Mouse (Mus musculus) megakaryocyte, embryonic 14.5 days (primary cell): ENCODE measurements around the gene Vmn1r191. TPM values are rescaled to one million over a fixed set of nuclear protein-coding genes. Genes with fewer than 3 reads are reported as not detected.
"Not testable (repeated sequence)": the region's sequence is repeated elsewhere in the genome, so short reads cannot be mapped to it uniquely, and the experiment has no call there.

Experiments used
- H3K27me3 ChIP-seq: replicated peaks from 2 replicates; pipeline ENCODE3; 2012; ENCODE audit warnings: inconsistent platforms
- H3K36me3 ChIP-seq: replicated peaks from 2 replicates; pipeline ENCODE3; 2012; ENCODE audit warnings: low read length, inconsistent platforms, mixed read lengths
- H3K4me1 ChIP-seq: 2 replicates; pipeline ENCODE4 v1.6.1; 2012; ENCODE audit warnings: inconsistent platforms
- H3K4me3 ChIP-seq: replicated peaks from 2 replicates; pipeline ENCODE3; 2012; ENCODE audit warnings: moderate library complexity, mild to moderate bottlenecking, inconsistent platforms
- H3K9me3 ChIP-seq: 2 replicates; pipeline ENCODE4 v1.6.1; 2012; ENCODE audit warnings: inconsistent platforms
- FLI1 ChIP-seq: IDR thresholded peaks from 2 replicates; pipeline ENCODE4 v1.6.1; 2012; ENCODE audit warnings: low read length, inconsistent platforms, mixed read lengths
- GATA1 ChIP-seq: IDR thresholded peaks from 3 replicates; pipeline ENCODE4 v1.6.1; 2012; ENCODE audit warnings: mixed read lengths, low read length, inconsistent platforms, borderline replicate concordance
- polyA plus RNA-seq: library from polyadenylated mRNA; stranded (reverse); fragments of >175 nt; gene quantifications from 2 replicates; pipeline ENCODE4 v1.2.3, GENCODE M21; 2012; ENCODE audit warnings: low replicate concordance; ENCODE audit not compliant: insufficient read depth

Gene Vmn1r191
- not detected in 2 replicates for polyA plus RNA-seq

DNA sequence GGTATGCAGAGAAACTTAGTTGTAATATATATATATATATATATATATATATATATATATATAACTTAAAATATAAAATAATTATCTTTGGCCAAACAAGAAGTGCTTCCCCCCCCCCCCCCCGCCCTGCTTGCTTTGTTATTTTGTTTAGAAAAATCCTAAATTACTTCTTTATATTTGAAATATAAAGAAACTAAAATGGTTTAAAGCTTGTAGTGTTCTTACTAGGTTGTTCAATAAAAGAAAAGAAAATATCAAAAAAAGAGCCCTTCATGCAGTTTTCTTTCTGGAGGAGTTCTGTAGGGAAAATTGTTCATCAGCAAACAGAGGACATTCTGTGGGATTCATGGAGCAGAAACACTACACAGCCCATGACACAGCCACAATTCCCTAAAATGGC is at the start of gene Vmn1r191:
Gene Vmn1r191 (minus strand): TSS at position 101 of the 400 bp plus-strand sequence.
- Histone ChIP-seq H3K36me3 (no peaks in the 10 kb centered on the region), H3K4me3 (no peak within 1 kb of the TSS), H3K4me1 (no peaks in the 10 kb centered on the region), H3K27me3 (no peaks in the 10 kb centered on the region), H3K9me3 (no peaks in the 10 kb centered on the region)
- no peak for TF ChIP-seq FLI1
- TF ChIP-seq GATA1 = no peak

- not testable (repeated sequence) for H3K4me1 ChIP-seq, H3K4me3 ChIP-seq, H3K27me3 ChIP-seq, H3K9me3 ChIP-seq, H3K36me3 ChIP-seq
Measured at GRCm38 (mm10) chr13:22223060-22223459, 39.3 kb upstream of the Vmn1r191 start, which contains the start of gene Vmn1r193. Gene Vmn1r193 (minus strand): TSS chr13:22223160.

GRCm38 (mm10) chr13:22192756-22193155 is 9.0 kb upstream of the Vmn1r191 start:
- not testable (repeated sequence) for H3K4me1 ChIP-seq, H3K27me3 ChIP-seq, H3K36me3 ChIP-seq, H3K9me3 ChIP-seq, H3K4me3 ChIP-seq

- no peak for TF ChIP-seq FLI1
- no peak for TF ChIP-seq GATA1
- Histone ChIP-seq H3K27me3 (no peaks in the 10 kb centered on the region), H3K4me3 (no peak within 1 kb of the TSS), H3K36me3 (no peaks in the 10 kb centered on the region), H3K4me1 (no peaks in the 10 kb centered on the region), H3K9me3 (no peaks in the 10 kb centered on the region)
Measured at GRCm38 (mm10) chr13:22191041-22191440, 7.3 kb upstream of the Vmn1r191 start, which contains the start of gene Vmn1r192. Gene Vmn1r192 (minus strand): TSS chr13:22191141.

DNA sequence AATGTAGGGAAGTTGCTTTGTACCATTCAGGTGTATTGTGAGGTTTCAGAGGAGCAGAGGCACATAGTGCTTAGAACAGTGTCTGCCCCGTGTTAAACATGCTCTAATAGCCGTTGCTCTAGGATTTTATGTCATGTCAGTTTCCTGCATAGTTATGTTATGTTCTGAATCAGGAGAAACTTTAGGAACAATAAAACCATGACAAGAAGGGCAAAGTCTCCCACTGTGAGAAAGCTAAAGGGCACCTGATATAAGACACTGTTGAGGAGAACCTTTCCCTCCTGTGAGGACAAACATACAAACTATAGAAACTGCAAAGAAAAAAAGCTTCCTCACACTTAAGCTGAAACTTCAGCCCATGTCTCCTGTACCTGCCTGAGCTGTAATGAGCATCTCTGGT is 6.6 kb upstream of the Vmn1r191 start:
- Histone ChIP-seq H3K36me3 (no peaks in the 10 kb centered on the region), H3K9me3 (no peaks in the 10 kb centered on the region), H3K4me1 (no peaks in the 10 kb centered on the region), H3K27me3 (no peaks in the 10 kb centered on the region), H3K4me3 (no peak overlapping the region)
- TF ChIP-seq FLI1 = no peak
- no peak for TF ChIP-seq GATA1

- Histone ChIP-seq H3K36me3 (no peaks in the 10 kb centered on the region), H3K4me1 (no peaks in the 10 kb centered on the region), H3K9me3 (no peaks in the 10 kb centered on the region), H3K27me3 (no peaks in the 10 kb centered on the region), H3K4me3 (no peak overlapping the region)
- TF ChIP-seq FLI1 = no peak
- no peak for TF ChIP-seq GATA1
Measured at GRCm38 (mm10) chr13:22189313-22189712, 5.5 kb upstream of the Vmn1r191 start.

DNA sequence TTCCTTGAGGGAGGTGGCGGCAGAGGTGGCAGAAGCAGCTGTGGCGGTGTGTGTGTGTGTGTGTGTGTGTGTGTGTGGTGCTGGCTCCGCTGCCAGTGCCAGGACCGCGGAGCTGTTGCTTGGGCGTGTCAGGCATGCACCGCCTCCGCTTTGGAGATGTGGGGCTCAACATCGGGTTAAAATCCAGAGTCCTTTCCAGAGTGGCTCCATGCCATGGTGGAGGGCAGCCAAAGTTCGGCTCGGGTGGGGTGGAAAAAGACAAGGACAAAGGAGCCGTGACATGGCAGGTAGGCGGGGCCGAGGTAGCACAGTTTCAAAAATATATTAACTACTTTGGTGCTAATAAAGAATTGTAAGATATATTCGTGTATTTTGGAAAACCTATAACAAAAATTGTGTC is 15.4 kb downstream of the Vmn1r191 start:
- Histone ChIP-seq H3K9me3 (peaks cover 21% of the 10 kb centered on the region), H3K4me3 (no peak overlapping the region), H3K36me3 (no peaks in the 10 kb centered on the region), H3K4me1 (no peaks in the 10 kb centered on the region), H3K27me3 (no peaks in the 10 kb centered on the region)
- TF ChIP-seq GATA1 = no peak
- TF ChIP-seq FLI1 = no peak

- not testable (repeated sequence) for H3K36me3 ChIP-seq, H3K4me3 ChIP-seq, H3K4me1 ChIP-seq, H3K27me3 ChIP-seq, H3K9me3 ChIP-seq
Measured at GRCm38 (mm10) chr13:22136495-22137293, 47.1 kb downstream of the Vmn1r191 start.

Other genes starting within 250 kb of the Vmn1r191 start
- gene Zfp184, start 238.9 kb downstream of the Vmn1r191 start, polyA plus RNA-seq = not detected in 2 replicates
- not detected in 2 replicates for gene Pom121l2, start 202.8 kb downstream of the Vmn1r191 start, polyA plus RNA-seq
- 0.81 TPM in 1 of 2 replicates, not detected in the other for gene Prss16, start 174.2 kb downstream of the Vmn1r191 start, polyA plus RNA-seq
- gene Hist1h2ah, start 148.4 kb downstream of the Vmn1r191 start, polyA plus RNA-seq = 89.8 and 975 TPM in 2 replicates
- gene Hist1h2bk, start 148.1 kb downstream of the Vmn1r191 start, polyA plus RNA-seq = 7.0 TPM in 1 of 2 replicates, not detected in the other
- gene Hist1h4i, start 142.6 kb downstream of the Vmn1r191 start, polyA plus RNA-seq = 304 and 570 TPM in 2 replicates
- 24.5 and 35.7 TPM in 2 replicates for gene Hist1h2ag, start 141.0 kb downstream of the Vmn1r191 start, polyA plus RNA-seq
- 27.3 and 32.8 TPM in 2 replicates for gene Hist1h2bj, start 140.8 kb downstream of the Vmn1r191 start, polyA plus RNA-seq
- not detected in 2 replicates for gene Vmn1r188, start 99.5 kb downstream of the Vmn1r191 start, polyA plus RNA-seq
- not detected in 2 replicates for gene Vmn1r189, start 78.1 kb downstream of the Vmn1r191 start, polyA plus RNA-seq
- not detected in 2 replicates for gene Vmn1r192, start 7.2 kb upstream of the Vmn1r191 start, polyA plus RNA-seq
- gene Vmn1r193, start 39.2 kb upstream of the Vmn1r191 start, polyA plus RNA-seq = 0.03 TPM in 1 of 2 replicates, not detected in the other
- not detected in 2 replicates for gene Vmn1r194, start 60.2 kb upstream of the Vmn1r191 start, polyA plus RNA-seq
- gene Vmn1r195, start 86.6 kb upstream of the Vmn1r191 start, polyA plus RNA-seq = not detected in 2 replicates
- 0.42 TPM in 1 of 2 replicates, not detected in the other for gene Vmn1r196, start 106.0 kb upstream of the Vmn1r191 start, polyA plus RNA-seq
- not detected in 2 replicates for gene Vmn1r197, start 140.6 kb upstream of the Vmn1r191 start, polyA plus RNA-seq
- not detected in 2 replicates for gene Vmn1r198, start 166.4 kb upstream of the Vmn1r191 start, polyA plus RNA-seq
- not detected in 2 replicates for gene Vmn1r199, start 195.8 kb upstream of the Vmn1r191 start, polyA plus RNA-seq
- not detected in 2 replicates for gene Vmn1r200, start 206.4 kb upstream of the Vmn1r191 start, polyA plus RNA-seq